Mouse (Mus musculus): ENCODE data around the gene 1700016C15Rik. TPM values are rescaled to one million over a fixed set of nuclear protein-coding genes. Genes with fewer than 3 reads are reported as not detected.

1700016C15Rik gene
- polyA plus RNA-seq (2015; fragmentation: Nextera tagmentation; extraction: Ambion mirVana): 0.41 TPM in 1 of 2 replicates, not detected in the other

GRCm38 (mm10) chr1:177729043-177730024 is at the start of gene 1700016C15Rik:
Gene 1700016C15Rik, plus strand, starts transcription at chr1:177729814.
- Histone ChIP-seq H3K27me3 (no peaks in the 10 kb centered on the region), H3K4me3 (no peak within 1 kb of the TSS), H3K36me3 (no peaks in the 10 kb centered on the region), H3K9ac (no peak within 1 kb of the TSS), H3K4me1 (replicated peaks) (no peaks in the 10 kb centered on the region), H3K4me2 (no peak within 1 kb of the TSS), H3K27ac (replicated peaks) (no peak within 1 kb of the TSS), H3K9me3 (peaks cover 7% of the 10 kb centered on the region)
- no peak for ATAC-seq (ENCODE audit: low read depth)
- WGBS: 85% methylated on average over 11 of the region's 11 CpGs

- no peak overlapping the region for H3K9ac ChIP-seq
- H3K4me2 ChIP-seq: no peak overlapping the region
- H3K36me3 ChIP-seq: no peaks in the 10 kb centered on the region
- peaks cover 16% of the 10 kb centered on the region for H3K4me1 ChIP-seq (replicated peaks)
- no peak overlapping the region for H3K27ac ChIP-seq (replicated peaks)
- WGBS: 84% methylated on average over 11 of the region's 11 CpGs
- no peak overlapping the region for H3K4me3 ChIP-seq
- H3K27me3 ChIP-seq: no peaks in the 10 kb centered on the region
- ATAC-seq (ENCODE audit: low read depth): no peak
- H3K9me3 ChIP-seq: no peaks in the 10 kb centered on the region
Observed at GRCm38 (mm10) chr1:177681239-177681638, 48.4 kb upstream of the 1700016C15Rik start.

- peak overlapping the region; percentile 49 for H3K4me2 ChIP-seq
- WGBS: 24% methylated on average over 18 of the region's 18 CpGs
- H3K9ac ChIP-seq: peak overlapping the region; percentile 54; the same call in 1 of the 2 replicates
- ATAC-seq (ENCODE audit: low read depth): peak; percentile 76
- no peaks in the 10 kb centered on the region for H3K9me3 ChIP-seq
- H3K27me3 ChIP-seq: no peaks in the 10 kb centered on the region
- H3K4me3 ChIP-seq: peak overlapping the region; percentile 17; the same call in 1 of the 2 replicates
- H3K4me1 ChIP-seq (replicated peaks): peaks cover 16% of the 10 kb centered on the region
- H3K36me3 ChIP-seq: no peaks in the 10 kb centered on the region
- H3K27ac ChIP-seq (replicated peaks): no peak overlapping the region
Observed at GRCm38 (mm10) chr1:177683931-177684836, 45.4 kb upstream of the 1700016C15Rik start.

GRCm38 (mm10) chr1:177684901-177685300 is 44.7 kb upstream of the 1700016C15Rik start:
- ATAC-seq (ENCODE audit: low read depth): 0 out of 2 replicates have a peak, but pooled peaks have one; percentile 60
- no peaks in the 10 kb centered on the region for H3K36me3 ChIP-seq
- 9% methylated on average over 3 of the region's 3 CpGs for WGBS
- no peak overlapping the region for H3K27ac ChIP-seq (replicated peaks)
- no peak overlapping the region for H3K4me3 ChIP-seq
- no peak overlapping the region for H3K9ac ChIP-seq
- no peaks in the 10 kb centered on the region for H3K9me3 ChIP-seq
- no peak overlapping the region for H3K4me2 ChIP-seq
- no peaks in the 10 kb centered on the region for H3K27me3 ChIP-seq
- H3K4me1 ChIP-seq (replicated peaks): peaks cover 16% of the 10 kb centered on the region

GRCm38 (mm10) chr1:177686137-177686536 is 43.5 kb upstream of the 1700016C15Rik start:
- Histone ChIP-seq H3K27me3 (no peaks in the 10 kb centered on the region), H3K4me2 (no peak overlapping the region), H3K4me3 (no peak overlapping the region), H3K9ac (no peak overlapping the region), H3K4me1 (replicated peaks) (peaks cover 16% of the 10 kb centered on the region), H3K36me3 (no peaks in the 10 kb centered on the region), H3K27ac (replicated peaks) (no peak overlapping the region), H3K9me3 (no peaks in the 10 kb centered on the region)
- no peak for ATAC-seq (ENCODE audit: low read depth)
- WGBS: 88% methylated on average over 3 of the region's 3 CpGs

GRCm38 (mm10) chr1:177686982-177687381 is 42.6 kb upstream of the 1700016C15Rik start:
- no peak overlapping the region for H3K4me2 ChIP-seq
- 82% methylated on average over 5 of the region's 5 CpGs for WGBS

GRCm38 (mm10) chr1:177692491-177692890 is 37.1 kb upstream of the 1700016C15Rik start:
- no peak overlapping the region for H3K4me3 ChIP-seq
- H3K4me1 ChIP-seq (replicated peaks): no peaks in the 10 kb centered on the region
- H3K27ac ChIP-seq (replicated peaks): no peak overlapping the region
- 78% methylated on average over 11 of the region's 11 CpGs for WGBS
- no peaks in the 10 kb centered on the region for H3K27me3 ChIP-seq
- no peaks in the 10 kb centered on the region for H3K9me3 ChIP-seq
- no peak overlapping the region for H3K9ac ChIP-seq
- H3K4me2 ChIP-seq: no peak overlapping the region
- ATAC-seq (ENCODE audit: low read depth): no peak
- no peaks in the 10 kb centered on the region for H3K36me3 ChIP-seq

More at GRCm38 (mm10) chr1:177686982-177687381, 42.6 kb upstream of the 1700016C15Rik start:
- Histone ChIP-seq H3K4me3 (no peak overlapping the region), H3K9me3 (no peaks in the 10 kb centered on the region), H3K27me3 (no peaks in the 10 kb centered on the region), H3K27ac (replicated peaks) (no peak overlapping the region), H3K4me1 (replicated peaks) (peaks cover 16% of the 10 kb centered on the region), H3K9ac (no peak overlapping the region), H3K36me3 (no peaks in the 10 kb centered on the region)
- ATAC-seq (ENCODE audit: low read depth): no peak

GRCm38 (mm10) chr1:177693486-177694252 is 35.9 kb upstream of the 1700016C15Rik start:
- H3K36me3 ChIP-seq: no peaks in the 10 kb centered on the region
- H3K9ac ChIP-seq: no peak overlapping the region
- 80% methylated on average over 9 of the region's 9 CpGs for WGBS
- no peaks in the 10 kb centered on the region for H3K9me3 ChIP-seq
- H3K4me2 ChIP-seq: no peak overlapping the region
- H3K27ac ChIP-seq (replicated peaks): no peak overlapping the region
- no peak for ATAC-seq (ENCODE audit: low read depth)
- H3K4me1 ChIP-seq (replicated peaks): no peaks in the 10 kb centered on the region
- H3K4me3 ChIP-seq: no peak overlapping the region
- H3K27me3 ChIP-seq: no peaks in the 10 kb centered on the region

GRCm38 (mm10) chr1:177700560-177700959 is 29.1 kb upstream of the 1700016C15Rik start:
- Histone ChIP-seq H3K27me3 (no peaks in the 10 kb centered on the region), H3K9ac (no peak overlapping the region), H3K4me3 (no peak overlapping the region), H3K27ac (replicated peaks) (no peak overlapping the region), H3K4me1 (replicated peaks) (peaks cover 8% of the 10 kb centered on the region), H3K36me3 (no peaks in the 10 kb centered on the region), H3K9me3 (no peaks in the 10 kb centered on the region), H3K4me2 (no peak overlapping the region)
- 60% methylated on average over 8 of the region's 8 CpGs for WGBS
- no peak for ATAC-seq (ENCODE audit: low read depth)

GRCm38 (mm10) chr1:177702481-177703146 is 27.0 kb upstream of the 1700016C15Rik start:
- H3K9ac ChIP-seq: peak overlapping the region; percentile 67
- ATAC-seq (ENCODE audit: low read depth): peak; percentile 91
- under 1% methylated on average over 15 of the region's 15 CpGs for WGBS

More at GRCm38 (mm10) chr1:177702481-177703146, 27.0 kb upstream of the 1700016C15Rik start:
- Histone ChIP-seq H3K4me1 (replicated peaks) (peaks cover 8% of the 10 kb centered on the region), H3K27ac (replicated peaks) (0 out of 2 replicates have a peak overlapping the region, but pooled peaks have one; percentile 23), H3K36me3 (no peaks in the 10 kb centered on the region), H3K4me2 (peak overlapping the region; percentile 82), H3K9me3 (no peaks in the 10 kb centered on the region), H3K27me3 (no peaks in the 10 kb centered on the region), H3K4me3 (peak overlapping the region; percentile 44)

All from neural tube, embryonic 13.5 days (tissue).